Mouse (Mus musculus): Measurements from ENCODE around the gene Ssxb5.
"Not testable (repeated sequence)": the region's sequence is repeated elsewhere in the genome, so short reads cannot be mapped to it uniquely, and the experiment has no call there.

Ssxb5 gene

GRCm38 (mm10) chrX:8803391-8803790, at the start of gene Ssxb5:
Gene Ssxb5, plus strand, starts transcription at chrX:8803691.
- DNase-seq (ENCODE audit: low spot score) = not testable (repeated sequence)

GRCm38 (mm10) chrX:8832043-8832442, 28.6 kb downstream of the Ssxb5 start:
- DNase-seq (ENCODE audit: low spot score) = peak; percentile 56

- DNase-seq (ENCODE audit: low spot score) = no peak
Measured at GRCm38 (mm10) chrX:8843694-8844093, 40.2 kb downstream of the Ssxb5 start, which contains the start of gene Gm6592. Gene Gm6592, plus strand, starts transcription at chrX:8843994.

- no peak for DNase-seq (ENCODE audit: low spot score)
Measured at GRCm38 (mm10) chrX:8852486-8852885, 49.0 kb downstream of the Ssxb5 start.
